Mouse (Mus musculus): ENCODE measurements around the gene Mtr.
"Not testable (repeated sequence)": the region's sequence is repeated elsewhere in the genome, so short reads cannot be mapped to it uniquely, and the experiment has no call there.

Mtr gene

DNA sequence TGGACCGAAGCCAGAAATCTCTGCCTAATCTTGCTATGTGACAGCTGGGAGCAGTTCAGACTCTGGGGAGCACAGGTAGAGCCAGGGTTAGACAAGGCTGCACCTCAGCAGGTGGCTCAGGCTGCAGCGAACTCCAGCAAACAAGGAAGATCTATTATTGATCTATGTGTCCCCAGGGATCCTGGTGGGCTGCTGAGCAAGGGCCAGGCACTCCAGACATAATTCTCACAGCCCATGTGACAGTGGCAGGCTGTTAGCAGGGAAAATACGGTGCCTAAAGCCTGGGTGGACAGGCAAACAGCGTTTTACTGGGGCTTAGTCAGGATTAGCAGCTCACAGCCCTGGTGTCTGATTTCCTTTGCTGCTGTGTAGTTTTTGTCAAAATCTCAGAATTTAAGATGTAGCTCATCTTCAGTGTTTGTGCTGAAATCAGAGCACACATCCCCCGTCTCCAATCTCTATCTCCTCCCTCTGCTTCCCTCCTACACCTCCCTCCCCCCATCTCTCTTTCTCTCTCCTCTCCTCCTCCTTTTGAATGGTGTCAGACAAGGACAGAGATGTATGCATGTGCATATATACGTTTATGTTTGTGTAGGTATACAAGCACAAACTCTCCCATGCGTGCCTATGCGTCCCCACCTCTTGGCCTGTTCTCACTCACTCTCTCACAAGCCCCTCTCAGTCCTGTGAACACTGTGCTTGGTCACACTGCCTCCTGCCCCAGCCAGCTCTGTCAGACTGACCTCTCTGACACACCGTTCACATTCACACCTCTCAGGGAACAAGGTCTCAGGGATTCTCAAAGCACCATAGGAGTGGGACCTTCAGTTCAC lies 98.4 kb downstream of the Mtr start:
- DNase-seq (ENCODE audit: low spot score in 2 of 2), result no peak

DNA sequence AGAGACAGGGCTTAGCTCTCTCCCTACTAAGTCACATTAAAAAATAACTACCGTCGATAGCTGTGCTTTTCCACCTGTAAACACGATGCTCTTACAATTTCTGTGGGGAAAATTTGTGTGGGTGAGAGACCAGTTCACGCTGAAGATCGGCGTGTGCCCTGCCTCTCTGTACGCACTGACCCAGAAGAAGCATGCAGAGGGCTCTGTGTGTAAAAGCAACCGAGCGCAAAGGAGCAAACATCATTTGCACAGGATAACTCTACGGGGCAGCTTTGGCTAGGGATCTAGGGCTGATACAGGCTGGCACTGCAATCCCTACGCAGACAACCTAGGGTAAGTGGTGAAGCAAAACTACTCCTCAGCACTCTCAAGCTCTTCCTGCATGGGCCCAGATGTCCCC lies 104.0 kb downstream of the Mtr start:
- DNase-seq (ENCODE audit: low spot score in 2 of 2), result no peak

DNA sequence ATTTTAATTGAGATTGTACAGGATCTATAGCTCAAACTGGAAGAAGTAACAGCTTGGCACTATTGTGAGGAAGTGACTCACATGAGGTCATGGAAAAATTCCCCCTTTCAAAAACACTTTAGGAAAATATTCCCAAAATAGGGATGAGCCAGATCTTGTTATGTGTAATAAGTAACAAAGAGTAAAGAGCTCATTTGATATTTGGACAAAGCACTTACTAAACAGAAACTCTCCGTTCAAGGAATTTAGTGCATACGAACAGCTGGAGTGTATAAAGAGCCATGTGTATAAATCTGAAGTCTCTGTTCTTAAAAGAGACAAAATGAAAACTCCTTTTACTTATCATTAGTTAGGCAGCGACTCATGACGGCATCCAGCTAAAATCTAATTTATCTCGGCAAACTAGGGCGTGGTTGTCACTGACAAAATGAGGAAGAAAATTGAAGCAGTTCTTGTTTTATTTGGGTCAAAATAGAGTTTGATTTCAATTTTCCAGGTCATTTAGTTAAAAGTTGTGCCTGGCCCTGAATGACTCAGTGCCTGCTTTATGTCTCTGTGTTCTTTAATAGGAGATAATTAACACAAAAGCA lies 110.9 kb downstream of the Mtr start:
- no peak for DNase-seq (ENCODE audit: low spot score in 2 of 2)

DNA sequence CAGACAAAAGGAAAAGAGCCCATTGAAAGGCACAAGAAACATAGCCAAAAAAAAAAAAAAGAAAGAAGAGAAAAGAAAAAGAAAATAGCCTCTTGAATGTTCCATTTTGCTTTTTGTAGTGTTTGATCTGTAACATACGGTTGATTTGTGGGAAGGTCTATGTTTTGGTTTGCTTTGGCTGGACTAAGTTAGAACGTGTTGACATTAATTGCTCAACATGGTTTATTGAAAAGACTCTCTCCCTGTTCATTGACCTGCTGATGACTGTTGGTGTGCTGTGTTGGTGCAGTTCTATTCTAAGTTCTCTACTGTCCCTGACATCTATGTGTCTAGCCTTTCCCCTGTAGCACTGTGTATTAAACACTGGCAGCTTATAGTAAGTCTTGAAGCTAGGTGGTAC lies 111.5 kb downstream of the Mtr start:
- DNase-seq (ENCODE audit: low spot score in 2 of 2), result no peak

DNA sequence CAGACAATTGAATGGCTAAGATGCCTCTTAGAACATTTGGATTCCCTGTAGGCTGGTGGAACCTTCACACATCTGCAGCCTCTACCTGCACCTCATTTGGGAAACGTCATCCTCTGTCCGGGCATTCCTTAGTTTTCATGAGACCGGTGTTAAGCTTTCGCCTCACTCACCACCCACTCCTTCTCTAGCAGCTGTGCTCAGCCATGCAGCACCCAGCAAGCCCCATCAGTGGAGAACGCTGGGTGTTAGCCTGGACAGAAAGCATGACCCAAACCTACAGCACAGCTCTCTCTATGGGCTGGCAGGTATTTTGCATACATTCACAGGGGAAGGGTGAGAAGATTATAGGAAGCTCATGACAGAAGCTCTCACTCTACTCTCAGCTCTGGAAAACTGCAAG lies 114.6 kb downstream of the Mtr start:
- DNase-seq (ENCODE audit: low spot score in 2 of 2), result no peak

DNA sequence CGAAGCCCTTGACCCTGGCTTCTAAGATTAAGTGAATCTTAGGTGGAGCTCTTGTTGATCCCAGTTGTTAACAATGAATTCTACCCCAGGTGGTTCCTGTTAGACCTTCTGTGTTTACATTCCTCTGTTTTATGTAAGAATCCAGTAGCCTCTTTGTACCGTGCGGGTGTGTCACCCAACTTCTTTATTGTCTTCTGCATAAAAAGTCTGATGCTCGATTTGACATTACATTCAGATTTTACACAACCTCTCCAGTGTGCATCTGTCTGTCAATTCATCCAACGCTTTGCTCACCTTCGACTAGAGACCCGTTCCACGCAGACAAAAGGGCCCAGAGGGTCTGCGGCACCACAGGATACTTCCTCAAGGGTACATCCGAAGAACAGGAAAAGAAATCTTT lies 121.5 kb downstream of the Mtr start:
- DNase-seq (ENCODE audit: low spot score in 2 of 2), result not testable (repeated sequence)

DNA sequence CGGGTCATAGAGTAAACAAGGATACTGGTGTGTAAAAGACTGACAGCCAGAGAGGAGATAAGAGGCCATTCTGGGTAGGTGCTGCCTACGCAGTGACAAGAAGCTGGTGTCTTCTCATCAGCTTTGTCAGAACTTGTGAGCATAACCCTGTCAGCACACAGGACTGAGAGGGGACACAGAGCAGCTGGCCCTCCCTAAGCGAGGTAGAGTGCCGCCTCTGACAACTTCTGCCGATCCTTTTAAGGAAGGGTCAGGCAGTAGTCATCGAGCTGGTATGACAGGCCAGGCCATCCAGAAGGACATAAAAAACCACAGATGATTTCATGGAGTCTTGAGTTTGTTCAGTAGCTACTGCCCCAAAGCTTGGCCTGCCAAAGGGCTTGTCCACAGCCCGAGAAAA lies 124.4 kb downstream of the Mtr start:
- no peak for DNase-seq (ENCODE audit: low spot score in 2 of 2)

All from urinary bladder, postnatal 4 days (tissue).